Mouse (Mus musculus) gastrocnemius, postnatal 4 days (tissue): Measurements from ENCODE around the gene Aldh1l1. TPM values are rescaled to one million over a fixed set of nuclear protein-coding genes. Genes with fewer than 3 reads are reported as not detected.

Experiments used
- DNase-seq, 2 experiments: peaks; one replicate each; pipeline ENCODE4 v3.0.0; 2021 to 2022; ENCODE audit warnings: low spot score in 2 of 2, mixed read lengths in 2 of 2
- total RNA-seq, 2 experiments: library from RNA; stranded (reverse); gene quantifications; 2 replicates each; pipeline ENCODE4 v1.2.3; 2021

Gene Aldh1l1
- total RNA-seq, 2 experiments from 2014 or later = 2.2 to 2.9 TPM

GRCm38 (mm10) chr6:90544433-90544832, 58.2 kb downstream of the Aldh1l1 start:
- no peak for DNase-seq

- DNase-seq = no peak
Observed at GRCm38 (mm10) chr6:90546274-90546673, 60.0 kb downstream of the Aldh1l1 start.

- no peak for DNase-seq
Observed at GRCm38 (mm10) chr6:90547041-90547440, 60.8 kb downstream of the Aldh1l1 start.

- DNase-seq = peak in 1 of 2 experiments; percentile 40
Observed at GRCm38 (mm10) chr6:90550161-90550912, 64.1 kb downstream of the Aldh1l1 start.

- DNase-seq = no peak
Observed at GRCm38 (mm10) chr6:90551251-90551650, 65.0 kb downstream of the Aldh1l1 start.

- DNase-seq = no peak
Observed at GRCm38 (mm10) chr6:90553197-90553596, 67.0 kb downstream of the Aldh1l1 start.

GRCm38 (mm10) chr6:90553682-90554081, 67.5 kb downstream of the Aldh1l1 start:
- no peak for DNase-seq

GRCm38 (mm10) chr6:90556534-90557058, 70.4 kb downstream of the Aldh1l1 start:
- DNase-seq = no peak

- no peak for DNase-seq
Observed at GRCm38 (mm10) chr6:90557077-90557476, 70.8 kb downstream of the Aldh1l1 start.

- DNase-seq = no peak
Observed at GRCm38 (mm10) chr6:90557829-90558693, 71.8 kb downstream of the Aldh1l1 start.

- DNase-seq = no peak
Observed at GRCm38 (mm10) chr6:90560390-90561058, 74.3 kb downstream of the Aldh1l1 start.

GRCm38 (mm10) chr6:90561234-90561781, 75.1 kb downstream of the Aldh1l1 start:
- DNase-seq = no peak

- DNase-seq = no peak
Observed at GRCm38 (mm10) chr6:90564240-90564639, 78.0 kb downstream of the Aldh1l1 start.

- DNase-seq = no peak
Observed at GRCm38 (mm10) chr6:90565357-90566215, 79.4 kb downstream of the Aldh1l1 start.

- no peak for DNase-seq
Observed at GRCm38 (mm10) chr6:90567486-90567885, 81.3 kb downstream of the Aldh1l1 start.

GRCm38 (mm10) chr6:90567928-90568327, 81.7 kb downstream of the Aldh1l1 start:
- no peak for DNase-seq

GRCm38 (mm10) chr6:90568721-90569120, 82.5 kb downstream of the Aldh1l1 start:
- DNase-seq = no peak

GRCm38 (mm10) chr6:90569736-90570383, 83.6 kb downstream of the Aldh1l1 start:
- DNase-seq = no peak

- DNase-seq = no peak
Observed at GRCm38 (mm10) chr6:90570392-90570791, 84.2 kb downstream of the Aldh1l1 start.
